Mouse (Mus musculus) forelimb bud, embryonic 11.5 days (tissue): ENCODE results near the gene Cpsf3.

ENCODE experiments used
- DNase-seq: peaks from one replicate; pipeline ENCODE4 v3.0.0-alpha.2; 2012; ENCODE audit warnings: low read depth, low spot score

Gene Cpsf3

DNA sequence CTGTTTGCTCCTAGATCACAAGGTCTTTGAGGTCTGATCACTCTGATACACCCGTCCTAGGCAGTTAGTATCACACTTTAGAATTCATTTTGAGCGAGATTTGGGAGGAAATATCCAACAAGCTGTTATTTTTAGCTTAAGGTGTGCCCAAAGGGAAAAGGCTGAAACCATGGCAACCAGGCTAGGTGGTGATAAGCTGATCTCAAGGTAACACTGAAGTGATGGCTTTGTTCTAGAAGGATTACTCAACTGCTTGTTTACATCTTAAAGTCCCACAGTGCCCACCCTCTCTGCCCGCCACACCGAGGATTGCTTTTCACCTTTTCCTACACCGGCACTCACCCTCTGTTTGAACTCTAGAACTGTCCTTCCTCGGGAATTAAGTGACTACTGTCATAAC lies 4.5 kb downstream of the Cpsf3 start:
- no peak for DNase-seq

GRCm38 (mm10) chr12:21298856-21299255 lies 13.7 kb downstream of the Cpsf3 start:
- DNase-seq: no peak

- no peak for DNase-seq
Observed at GRCm38 (mm10) chr12:21301324-21301723, 16.1 kb downstream of the Cpsf3 start.

- DNase-seq: no peak
Observed at GRCm38 (mm10) chr12:21301932-21302331, 16.7 kb downstream of the Cpsf3 start.

DNA sequence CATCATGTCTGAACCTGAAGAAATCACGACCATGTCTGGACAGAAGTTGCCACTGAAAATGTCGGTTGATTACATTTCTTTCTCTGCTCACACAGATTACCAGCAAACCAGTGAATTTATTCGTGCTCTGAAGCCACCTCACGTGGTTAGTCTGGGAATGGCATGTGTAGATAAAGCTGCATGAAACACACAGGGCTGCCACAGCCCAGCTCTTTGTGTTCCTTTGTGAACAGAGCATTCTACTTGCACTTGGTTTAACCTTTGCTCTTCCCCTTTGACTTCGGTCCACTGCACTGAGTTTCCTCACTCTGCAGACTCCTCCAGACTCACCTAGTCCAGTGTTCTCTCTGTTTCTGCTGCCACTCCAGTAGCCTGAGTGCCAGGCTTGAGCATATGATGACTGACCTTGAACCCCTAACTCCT lies 17.2 kb downstream of the Cpsf3 start:
- DNase-seq: no peak

DNA sequence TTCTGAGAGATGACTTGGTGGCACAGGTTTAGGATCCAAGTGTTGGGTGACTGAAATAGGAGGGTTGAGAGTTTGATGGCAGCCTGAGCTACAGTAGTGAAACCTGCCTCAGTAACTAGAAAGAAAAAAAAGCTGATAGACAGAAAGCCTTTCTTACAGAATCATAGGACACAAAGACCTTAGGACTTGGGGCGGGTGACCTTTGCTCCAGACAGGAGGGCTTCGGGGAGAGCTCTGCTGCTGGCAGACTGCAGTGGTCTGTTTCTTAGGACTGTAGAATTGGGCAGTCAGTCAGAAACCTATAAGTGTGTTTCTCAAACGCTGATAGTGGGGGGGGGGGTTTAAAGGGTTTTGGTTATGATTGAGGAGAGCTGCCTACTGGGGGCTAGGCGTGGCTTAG lies 20.6 kb downstream of the Cpsf3 start:
- DNase-seq: no peak

DNA sequence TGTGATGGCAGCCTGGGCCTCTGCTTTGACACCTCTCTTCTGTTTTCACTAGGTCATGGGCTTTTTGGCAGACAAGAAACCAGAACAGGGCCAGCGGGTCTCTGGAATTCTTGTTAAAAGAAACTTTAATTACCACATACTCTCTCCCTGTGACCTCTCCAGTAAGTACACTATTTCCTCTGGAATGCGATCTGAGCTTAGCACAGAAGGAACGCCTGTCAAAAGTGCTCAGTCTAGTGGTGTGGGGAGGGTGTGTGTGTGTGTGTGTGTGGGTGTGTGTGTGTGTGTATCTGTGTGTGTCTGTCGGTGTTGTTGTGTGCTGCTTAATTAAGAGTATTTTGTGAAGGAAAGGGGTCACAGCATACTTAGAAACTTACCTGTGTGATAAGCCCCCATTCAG lies 21.5 kb downstream of the Cpsf3 start:
- no peak for DNase-seq

GRCm38 (mm10) chr12:21312201-21312600 lies 27.0 kb downstream of the Cpsf3 start:
- no peak for DNase-seq

DNA sequence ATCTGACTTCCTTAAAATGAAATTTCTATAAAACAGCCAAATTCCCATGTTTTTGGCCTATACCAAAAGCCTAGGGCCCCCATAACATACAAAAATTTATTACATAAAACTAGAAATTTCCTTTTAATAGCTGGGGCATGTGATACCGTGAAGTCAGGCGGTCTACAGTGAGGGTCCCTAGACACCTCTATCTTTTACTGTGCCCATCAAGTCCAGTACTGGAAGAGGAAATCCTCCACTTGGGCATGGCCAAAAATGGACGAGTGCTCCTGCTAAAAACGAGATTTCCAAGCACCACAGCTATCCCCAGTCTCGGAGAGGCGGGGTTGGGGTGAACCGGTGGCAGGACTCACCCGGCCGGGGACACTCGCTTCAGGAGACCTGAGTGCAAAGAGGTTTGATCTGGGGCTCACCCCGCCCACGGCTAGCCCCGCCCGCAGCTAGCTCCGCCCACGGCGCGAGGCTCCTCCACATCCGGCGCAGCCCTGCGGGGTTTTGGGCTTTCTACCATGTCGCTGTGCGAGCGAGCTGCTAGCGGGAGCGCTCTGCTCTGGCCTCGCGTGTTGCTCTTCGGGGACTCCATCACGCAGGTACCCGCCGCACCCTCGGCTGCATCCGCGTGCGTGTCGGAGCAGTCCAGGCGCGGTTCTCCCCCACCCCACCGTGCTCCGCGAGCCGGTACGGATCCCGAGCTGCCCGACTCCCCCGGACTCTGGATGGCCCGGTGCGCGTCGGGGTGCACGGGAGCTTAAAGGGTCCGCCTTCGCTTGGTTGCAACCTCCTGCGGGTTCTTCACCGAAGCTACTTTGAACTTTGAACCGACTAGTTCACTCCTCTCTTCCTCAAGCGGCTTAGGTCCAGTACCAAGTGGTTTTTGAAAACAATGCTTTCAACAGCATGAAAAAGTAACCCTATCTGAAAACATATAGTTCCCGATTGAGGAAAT lies 31.0 kb downstream of the Cpsf3 start, which contains the start of gene Iah1:
Gene Iah1, plus strand, starts transcription at position 467 of the 946 bp plus-strand sequence.
- peak; percentile 63 for DNase-seq

DNA sequence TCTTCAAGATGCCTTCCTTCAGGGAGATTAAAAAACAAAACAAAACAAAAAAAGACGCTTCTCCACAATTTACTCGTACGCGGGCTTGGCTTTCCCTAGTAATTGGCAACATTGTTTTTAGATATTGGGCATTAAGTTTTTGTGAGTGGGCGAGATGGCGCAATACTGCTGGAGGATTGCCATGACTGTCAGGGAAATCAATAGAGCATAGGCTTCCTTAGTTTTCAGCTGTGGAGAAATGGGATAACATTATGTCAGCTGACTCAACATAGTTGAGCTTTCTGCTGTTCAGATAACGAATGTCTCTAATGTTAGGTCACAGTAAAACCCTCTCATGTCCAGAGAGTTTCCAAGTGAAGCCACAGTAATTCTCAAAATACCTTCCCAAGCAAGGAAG lies 31.7 kb downstream of the Cpsf3 start:
- no peak for DNase-seq

GRCm38 (mm10) chr12:21318143-21318895 lies 33.1 kb downstream of the Cpsf3 start:
- peak; percentile 67 for DNase-seq

DNA sequence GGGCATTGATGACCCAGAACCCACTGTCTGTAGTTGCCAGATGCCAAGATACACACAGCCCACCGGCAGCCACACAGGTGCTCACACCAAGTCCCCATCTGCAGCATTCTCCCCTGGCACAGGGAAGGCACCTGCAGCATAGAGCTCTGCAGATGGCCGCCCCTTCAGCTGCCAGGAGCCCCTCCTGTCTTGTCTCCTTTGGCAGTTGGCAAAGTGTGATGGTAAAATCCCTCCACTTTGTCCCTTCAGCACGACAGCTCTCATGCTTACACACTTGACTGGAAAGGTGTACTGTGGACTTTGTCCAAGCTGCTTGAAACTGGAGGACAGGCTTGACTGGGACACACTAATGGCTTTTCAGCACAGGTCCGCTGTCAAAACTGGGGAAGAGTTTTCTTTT lies 35.1 kb downstream of the Cpsf3 start:
- DNase-seq: no peak

DNA sequence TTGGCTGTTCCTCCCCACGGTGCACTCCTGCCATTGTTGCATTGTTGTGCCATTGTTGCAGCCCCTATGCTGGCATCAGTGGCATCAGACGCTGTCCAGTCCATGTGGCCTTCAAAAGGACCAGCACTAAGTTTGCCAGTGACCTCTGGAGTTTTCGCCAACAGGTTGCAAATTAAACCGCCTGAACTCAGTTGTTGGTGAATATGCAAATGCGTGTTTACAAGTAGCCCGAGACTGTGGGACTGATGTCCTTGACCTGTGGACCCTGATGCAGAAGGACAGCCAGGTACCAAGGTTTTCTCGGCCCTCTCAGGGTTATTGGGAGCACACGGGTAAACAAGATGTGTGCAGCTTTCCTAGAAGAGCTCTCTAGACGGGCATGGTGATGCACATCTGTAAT lies 36.0 kb downstream of the Cpsf3 start:
- DNase-seq: no peak

- DNase-seq: no peak
Observed at GRCm38 (mm10) chr12:21322296-21322695, 37.1 kb downstream of the Cpsf3 start.

GRCm38 (mm10) chr12:21322856-21323255 lies 37.7 kb downstream of the Cpsf3 start:
- DNase-seq: no peak

DNA sequence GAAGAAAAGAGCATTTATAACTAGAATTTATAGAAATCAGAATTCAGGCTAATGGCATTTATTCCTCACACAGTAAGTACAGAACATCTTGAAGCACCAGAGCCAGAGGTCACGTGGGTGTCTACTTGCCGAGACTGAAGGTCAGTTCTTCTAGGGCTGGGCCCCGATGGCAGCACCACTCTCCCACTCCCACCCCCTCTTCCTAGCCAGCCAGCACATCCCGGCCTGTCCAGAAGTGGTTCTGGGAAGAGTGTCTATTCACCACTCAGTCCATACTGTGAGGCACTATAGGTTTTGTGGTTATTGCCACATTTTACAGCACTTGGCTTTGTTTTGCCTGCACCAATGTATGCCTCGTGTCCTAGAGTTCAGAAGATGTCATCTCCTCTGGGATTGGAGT lies 38.9 kb downstream of the Cpsf3 start:
- no peak for DNase-seq

DNA sequence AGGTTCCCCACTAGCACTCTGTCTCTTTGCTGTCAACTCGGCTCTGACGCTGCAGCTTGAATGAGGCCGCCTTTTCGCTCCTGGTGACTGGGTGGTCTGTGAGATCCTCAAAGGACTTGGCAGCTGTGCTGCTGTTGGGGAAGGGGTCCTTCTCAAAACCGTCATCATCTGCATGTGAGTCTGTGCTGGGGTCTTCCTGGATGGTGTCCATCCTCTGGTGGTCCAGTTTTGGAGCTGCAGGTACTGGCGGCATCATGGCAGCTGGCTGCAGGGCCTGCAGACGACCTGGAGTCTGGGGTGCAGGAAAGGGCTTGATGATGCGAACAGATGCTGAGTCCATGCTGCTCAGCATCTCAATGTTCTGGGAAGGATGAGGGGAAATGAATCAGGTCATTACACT lies 40.1 kb downstream of the Cpsf3 start:
- DNase-seq: no peak

- no peak for DNase-seq
Observed at GRCm38 (mm10) chr12:21326325-21326724, 41.1 kb downstream of the Cpsf3 start.

DNA sequence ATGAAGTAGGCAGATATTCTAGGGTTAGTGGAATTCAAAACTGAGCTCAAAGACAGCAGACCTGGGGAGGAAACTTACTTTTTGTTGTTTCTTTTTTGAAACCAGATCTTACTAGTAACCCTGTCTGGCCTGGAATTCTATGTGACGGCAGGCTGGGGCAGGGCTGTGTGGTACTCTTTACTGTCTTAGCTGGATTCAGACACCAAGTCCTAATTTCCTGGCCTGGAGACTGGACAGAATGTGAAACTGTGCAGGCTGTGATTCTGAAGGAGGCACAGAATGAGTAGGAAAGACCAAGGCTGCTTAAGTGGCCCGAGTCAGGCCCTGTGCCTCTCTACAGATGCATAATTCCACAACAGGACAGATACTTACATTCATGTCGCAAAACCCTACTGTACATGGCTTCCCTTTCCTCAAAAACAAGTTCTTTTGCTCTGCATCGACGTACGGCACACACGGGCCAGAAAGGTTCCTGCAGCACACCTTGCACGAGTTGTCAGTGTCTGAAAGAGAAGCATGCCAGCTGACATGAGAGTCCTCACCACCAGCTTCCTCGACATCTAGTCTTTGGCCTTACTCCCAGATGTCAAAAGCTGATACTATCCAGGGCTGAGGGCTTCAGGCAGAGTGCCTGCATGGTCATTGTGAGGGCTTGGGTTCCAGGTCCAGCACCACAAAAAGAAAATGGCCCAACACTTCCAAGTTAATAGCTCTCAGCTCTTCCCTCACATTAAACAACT lies 44.6 kb downstream of the Cpsf3 start:
- no peak for DNase-seq

DNA sequence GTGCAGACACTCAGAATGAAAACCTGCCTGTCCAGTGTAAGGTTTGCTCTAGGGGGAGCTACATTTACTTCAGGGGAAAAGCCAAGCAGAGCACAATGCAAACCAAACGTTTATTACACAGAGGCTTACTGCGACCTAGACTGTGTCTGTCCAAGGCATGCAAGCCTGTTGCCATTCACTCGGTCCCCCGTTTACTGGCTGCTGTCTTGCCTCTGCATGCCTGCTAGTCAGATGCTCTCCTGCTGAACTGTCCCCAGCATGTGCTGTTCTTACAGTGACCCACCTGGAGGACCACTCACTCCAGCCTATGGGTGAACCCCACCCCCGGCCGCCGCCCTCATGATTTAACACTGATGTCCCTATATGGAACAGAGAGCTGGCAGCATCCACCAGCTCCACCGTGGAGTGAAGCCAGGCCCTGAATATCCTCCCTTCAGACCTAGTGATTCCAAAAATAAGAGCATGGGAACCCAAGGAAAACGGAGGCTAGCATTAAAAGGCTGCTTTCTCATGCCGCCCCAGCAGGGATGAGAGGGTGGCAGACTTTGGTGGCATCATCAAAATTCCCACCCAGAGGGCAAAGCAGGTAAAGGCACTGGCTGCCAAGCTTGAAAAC lies 45.9 kb downstream of the Cpsf3 start:
- no peak for DNase-seq

DNA sequence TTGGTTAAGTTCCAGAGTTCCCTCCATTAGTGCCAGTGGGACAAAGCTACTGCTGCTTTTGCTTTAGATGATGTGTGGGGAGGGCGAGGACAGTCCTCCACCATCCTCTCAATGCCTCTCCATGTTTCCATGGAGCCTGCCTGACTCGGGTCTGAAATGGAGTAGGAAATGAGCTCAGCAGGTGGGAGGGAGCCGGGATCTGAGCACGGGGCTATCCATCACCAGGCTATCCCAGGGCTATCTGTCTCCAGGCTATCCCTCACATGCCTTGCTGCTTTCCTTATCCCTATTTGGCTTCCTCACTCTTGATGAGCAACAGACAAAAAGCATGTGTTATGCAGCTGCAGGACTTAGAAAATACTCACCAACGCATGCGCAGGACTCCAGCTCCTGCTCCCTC lies 46.5 kb downstream of the Cpsf3 start:
- no peak for DNase-seq

- no peak for DNase-seq
Observed at GRCm38 (mm10) chr12:21333021-21333420, 47.8 kb downstream of the Cpsf3 start.
